Mouse (Mus musculus) urinary bladder, postnatal 10 days (tissue): ENCODE results near the gene Rfx7.
"Not testable (repeated sequence)": the region's sequence is repeated elsewhere in the genome, so short reads cannot be mapped to it uniquely, and the experiment has no call there.

Experiments
- DNase-seq: peaks from one replicate; pipeline ENCODE4 v3.0.0; 2022; ENCODE audit warnings: low spot score

Gene Rfx7

DNA sequence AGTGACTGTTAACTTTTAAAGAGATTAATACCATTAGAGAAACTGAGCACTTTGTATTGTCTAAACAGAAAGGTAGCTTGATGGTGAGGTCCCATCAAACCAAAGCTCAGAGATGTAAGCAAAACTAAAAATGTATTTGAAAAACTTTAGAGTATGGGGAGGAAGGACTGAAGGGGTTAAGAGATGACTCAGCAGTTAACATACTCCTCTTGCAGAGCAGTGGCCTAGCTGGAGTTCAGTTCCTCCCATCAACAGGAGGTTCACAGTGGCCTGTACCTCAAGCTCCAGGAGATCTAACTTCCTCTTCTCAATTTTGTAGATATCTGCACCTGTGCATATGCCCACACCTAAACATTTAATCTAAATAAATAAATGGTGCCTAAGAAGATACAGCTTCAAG lies 11.6 kb downstream of the Rfx7 start:
- DNase-seq, result no peak

- DNase-seq, result no peak
Observed at GRCm38 (mm10) chr9:72558780-72559179, 26.7 kb downstream of the Rfx7 start.

DNA sequence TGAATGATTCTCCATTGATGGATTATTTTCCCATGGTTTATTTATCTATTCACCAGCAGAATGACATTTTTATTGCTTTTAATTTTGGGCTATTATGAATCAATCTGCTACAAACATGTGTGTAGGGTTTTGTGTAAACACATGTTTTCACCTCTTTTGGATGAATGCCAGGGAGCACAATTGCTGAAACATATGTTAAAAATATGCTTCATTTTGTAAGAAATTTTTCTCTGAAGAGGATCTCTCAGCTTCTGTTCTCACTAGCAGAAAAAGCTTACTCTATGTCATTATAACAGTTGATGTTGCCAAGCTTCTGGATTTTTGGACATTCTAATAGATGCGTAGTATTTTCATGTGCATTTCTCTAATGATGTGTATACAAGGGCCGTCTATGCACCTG lies 28.3 kb downstream of the Rfx7 start:
- no peak for DNase-seq

DNA sequence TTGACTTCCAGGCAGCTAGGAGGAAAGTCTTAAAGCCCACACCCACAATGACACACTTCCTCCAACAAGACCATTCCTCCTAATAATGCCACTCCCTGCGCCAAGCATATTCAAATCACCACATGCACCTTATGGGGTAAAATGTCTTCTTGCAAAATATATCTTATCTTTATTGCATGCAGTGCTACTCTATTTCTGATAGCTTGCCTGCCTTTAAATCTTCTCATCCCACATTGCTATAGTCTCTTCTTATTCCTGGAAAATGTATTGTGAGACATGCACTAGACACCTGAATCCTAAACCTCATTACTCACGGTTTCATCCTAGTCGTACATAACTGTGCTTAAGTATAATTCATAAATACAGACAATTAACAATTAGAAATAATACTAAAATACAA lies 31.2 kb downstream of the Rfx7 start:
- no peak for DNase-seq

- no peak for DNase-seq
Observed at GRCm38 (mm10) chr9:72567116-72567515, 35.1 kb downstream of the Rfx7 start.

- no peak for DNase-seq
Observed at GRCm38 (mm10) chr9:72580216-72580615, 48.2 kb downstream of the Rfx7 start.

GRCm38 (mm10) chr9:72590861-72591260 lies 58.8 kb downstream of the Rfx7 start:
- no peak for DNase-seq

GRCm38 (mm10) chr9:72592016-72592415 lies 60.0 kb downstream of the Rfx7 start:
- no peak for DNase-seq

DNA sequence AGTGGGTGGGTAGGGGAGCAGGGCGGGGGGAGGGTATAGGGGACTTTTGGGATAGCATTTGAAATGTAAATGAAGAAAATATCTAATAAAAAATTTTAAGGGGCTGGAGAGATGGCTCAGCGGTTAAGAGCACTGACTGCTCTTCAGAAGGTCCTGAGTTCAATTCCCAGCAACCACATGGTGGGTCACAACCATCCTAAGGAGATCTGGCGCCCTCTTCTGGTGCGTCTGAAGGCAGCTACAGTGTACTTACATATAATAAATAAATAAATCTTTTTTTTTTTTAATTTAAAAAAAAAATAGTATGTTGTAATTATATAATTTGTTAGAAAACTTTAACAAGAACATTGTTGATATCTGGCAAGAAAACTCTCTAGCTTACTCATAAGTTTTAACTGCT lies 62.6 kb downstream of the Rfx7 start:
- DNase-seq, result not testable (repeated sequence)

DNA sequence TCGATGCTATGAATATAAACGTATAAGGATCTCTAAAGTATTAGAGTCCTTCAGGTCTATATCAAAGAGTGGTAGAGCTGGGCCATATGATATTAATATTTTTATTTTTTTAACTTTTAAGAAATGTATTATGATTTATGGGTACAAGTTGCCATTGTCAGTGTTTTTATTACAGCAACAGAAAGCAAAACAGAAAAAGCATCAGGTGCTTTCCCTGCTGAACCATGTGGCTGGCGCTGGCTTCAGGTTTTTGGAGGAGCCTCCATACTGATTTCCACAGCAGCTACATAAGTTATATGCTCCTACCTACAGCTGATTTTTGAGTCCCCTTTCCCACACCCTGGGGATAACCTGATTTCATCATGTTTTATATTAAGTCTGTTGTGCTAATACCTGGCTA lies 68.1 kb downstream of the Rfx7 start:
- DNase-seq, result no peak

DNA sequence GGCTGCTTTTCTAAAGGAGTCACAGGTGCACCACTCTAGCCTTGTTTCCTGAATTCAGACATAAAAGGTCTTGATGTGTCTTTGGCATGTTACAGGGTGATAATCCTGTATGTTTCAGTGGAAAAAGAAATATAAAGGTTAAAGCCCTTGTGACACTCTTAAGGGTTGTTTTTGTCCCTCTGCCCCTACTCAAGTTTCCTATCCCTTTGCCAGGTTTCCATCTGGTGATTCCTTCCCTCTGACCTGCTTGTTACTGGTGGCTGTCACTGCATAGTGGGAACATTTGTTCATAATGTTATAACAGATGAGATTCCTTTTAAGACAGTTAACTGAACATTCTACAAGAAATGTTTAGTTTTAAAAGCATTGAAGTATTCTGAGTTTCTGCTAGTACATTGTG lies 77.7 kb downstream of the Rfx7 start:
- no peak for DNase-seq

- no peak for DNase-seq
Observed at GRCm38 (mm10) chr9:72613884-72614283, 81.8 kb downstream of the Rfx7 start.

DNA sequence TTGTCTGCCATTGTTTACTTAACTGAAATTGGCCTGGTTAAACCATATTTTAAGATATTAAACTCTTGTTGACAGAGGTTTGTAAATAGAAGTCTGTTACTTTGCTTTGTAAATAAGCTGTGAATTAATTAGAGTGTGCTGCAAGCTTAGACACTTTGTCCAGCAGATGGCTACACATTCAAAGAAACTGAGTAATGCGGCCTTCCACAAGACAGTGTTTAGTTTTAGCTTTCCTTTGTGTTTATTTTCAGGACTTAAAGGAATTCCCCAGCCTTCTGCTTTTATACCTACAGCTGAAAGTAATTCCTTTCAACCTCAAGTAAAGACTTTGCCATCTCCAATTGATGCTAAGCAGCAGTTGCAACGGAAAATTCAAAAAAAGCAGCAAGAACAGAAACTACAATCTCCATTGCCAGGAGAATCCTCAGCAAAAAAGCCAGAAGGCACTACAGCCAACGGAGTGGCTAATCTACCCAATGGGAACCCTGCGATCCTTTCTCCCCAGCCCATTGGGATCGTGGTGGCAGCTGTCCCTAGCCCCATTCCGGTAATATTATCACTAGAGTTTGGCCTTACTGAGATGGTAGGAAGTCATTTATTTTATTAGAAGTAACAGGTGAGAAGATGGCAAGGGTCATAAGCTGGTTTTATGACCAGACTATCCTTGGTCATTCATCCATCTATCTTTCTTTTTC lies 82.9 kb downstream of the Rfx7 start:
- DNase-seq, result no peak

DNA sequence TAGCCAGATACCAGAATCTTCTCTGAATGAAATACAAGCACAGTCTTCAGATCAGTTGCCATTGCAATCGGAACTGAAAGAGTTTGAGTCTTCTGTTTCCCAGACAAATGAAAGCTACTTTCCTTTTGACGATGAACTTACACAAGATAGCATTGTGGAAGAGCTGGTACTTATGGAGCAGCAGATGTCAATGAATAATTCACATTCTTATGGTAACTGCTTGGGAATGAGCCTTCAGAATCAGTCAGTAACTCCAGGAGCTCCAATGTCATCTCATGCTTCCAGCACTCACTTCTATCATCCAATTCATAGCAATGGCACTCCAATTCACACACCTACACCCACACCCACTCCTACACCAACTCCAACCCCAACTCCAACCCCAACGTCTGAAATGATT lies 86.0 kb downstream of the Rfx7 start:
- DNase-seq, result no peak

- no peak for DNase-seq
Observed at GRCm38 (mm10) chr9:72623605-72624004, 91.6 kb downstream of the Rfx7 start.

DNA sequence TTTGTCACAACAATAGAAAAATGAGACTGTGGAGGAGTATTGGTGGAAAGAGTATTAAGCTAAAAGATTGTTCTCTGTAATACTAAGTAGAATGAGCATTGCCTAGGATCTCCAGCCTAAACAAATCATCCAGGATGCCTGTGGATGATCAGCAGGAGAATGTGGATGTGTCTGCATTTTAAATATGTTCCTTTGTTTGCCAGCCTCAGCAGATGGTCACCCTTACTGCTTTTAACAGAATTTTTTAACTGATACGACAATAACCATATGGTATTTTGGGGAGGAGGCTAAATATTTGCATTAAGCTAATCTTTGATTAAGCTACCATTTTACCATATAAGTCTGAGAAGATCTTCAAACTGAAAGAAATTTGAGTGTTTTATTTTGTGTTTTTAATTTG lies 95.6 kb downstream of the Rfx7 start:
- no peak for DNase-seq

- no peak for DNase-seq
Observed at GRCm38 (mm10) chr9:72628591-72628990, 96.6 kb downstream of the Rfx7 start.

- DNase-seq, result no peak
Observed at GRCm38 (mm10) chr9:72632198-72632597, 100.2 kb downstream of the Rfx7 start.

- DNase-seq, result no peak
Observed at GRCm38 (mm10) chr9:72635134-72635533, 103.1 kb downstream of the Rfx7 start.

GRCm38 (mm10) chr9:72636547-72636946 lies 104.5 kb downstream of the Rfx7 start:
- DNase-seq, result no peak

- DNase-seq, result no peak
Observed at GRCm38 (mm10) chr9:72637243-72637642, 105.2 kb downstream of the Rfx7 start.

- DNase-seq, result no peak
Observed at GRCm38 (mm10) chr9:72638951-72639842, 107.2 kb downstream of the Rfx7 start.

GRCm38 (mm10) chr9:72639843-72640621 lies 108.0 kb downstream of the Rfx7 start:
- DNase-seq, result peak; percentile 53
